Mouse (Mus musculus): ENCODE results near the gene Fmnl1. TPM values are rescaled to one million over a fixed set of nuclear protein-coding genes. Genes with fewer than 3 reads are reported as not detected.

The Fmnl1 gene
- polyA plus RNA-seq, 1 experiment = 1.1 TPM

DNA sequence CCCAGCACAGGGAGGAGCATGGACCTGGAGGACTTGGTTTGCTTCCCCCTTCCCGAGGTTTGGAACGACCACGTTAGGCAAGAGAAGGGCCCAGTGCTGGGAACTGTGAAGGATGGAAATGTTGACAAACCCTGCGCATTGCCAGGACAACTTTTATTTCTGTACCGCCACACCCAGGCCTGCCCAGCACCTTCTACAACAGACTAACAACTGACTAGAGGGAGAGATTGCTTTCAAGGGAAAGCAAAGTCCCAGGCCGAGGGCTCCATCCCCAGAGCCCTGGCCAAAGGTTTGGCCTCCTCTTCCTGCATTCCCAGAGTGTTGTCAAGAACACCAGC is 30.2 kb upstream of the Fmnl1 start:
- H3K4me1 ChIP-seq (ENCODE audit: control insufficient read depth, insufficient read depth, low read length) = peaks cover 15% of the 10 kb centered on the region
- TF ChIP-seq POLR2A (IDR thresholded peaks at IDR 0.05; ENCODE audit: low read depth, low read length) (0 out of 2 replicates have a peak, but pooled peaks have one; percentile 5), CTCF (IDR thresholded peaks at IDR 0.05; ENCODE audit: borderline replicate concordance, insufficient read depth, low read length) (no peak)
- H3K4me3 ChIP-seq (ENCODE audit: insufficient read depth, low read length) = no peak overlapping the region
- H3K27ac ChIP-seq (ENCODE audit: insufficient read depth, low read length) = peak overlapping the region; percentile 84

DNA sequence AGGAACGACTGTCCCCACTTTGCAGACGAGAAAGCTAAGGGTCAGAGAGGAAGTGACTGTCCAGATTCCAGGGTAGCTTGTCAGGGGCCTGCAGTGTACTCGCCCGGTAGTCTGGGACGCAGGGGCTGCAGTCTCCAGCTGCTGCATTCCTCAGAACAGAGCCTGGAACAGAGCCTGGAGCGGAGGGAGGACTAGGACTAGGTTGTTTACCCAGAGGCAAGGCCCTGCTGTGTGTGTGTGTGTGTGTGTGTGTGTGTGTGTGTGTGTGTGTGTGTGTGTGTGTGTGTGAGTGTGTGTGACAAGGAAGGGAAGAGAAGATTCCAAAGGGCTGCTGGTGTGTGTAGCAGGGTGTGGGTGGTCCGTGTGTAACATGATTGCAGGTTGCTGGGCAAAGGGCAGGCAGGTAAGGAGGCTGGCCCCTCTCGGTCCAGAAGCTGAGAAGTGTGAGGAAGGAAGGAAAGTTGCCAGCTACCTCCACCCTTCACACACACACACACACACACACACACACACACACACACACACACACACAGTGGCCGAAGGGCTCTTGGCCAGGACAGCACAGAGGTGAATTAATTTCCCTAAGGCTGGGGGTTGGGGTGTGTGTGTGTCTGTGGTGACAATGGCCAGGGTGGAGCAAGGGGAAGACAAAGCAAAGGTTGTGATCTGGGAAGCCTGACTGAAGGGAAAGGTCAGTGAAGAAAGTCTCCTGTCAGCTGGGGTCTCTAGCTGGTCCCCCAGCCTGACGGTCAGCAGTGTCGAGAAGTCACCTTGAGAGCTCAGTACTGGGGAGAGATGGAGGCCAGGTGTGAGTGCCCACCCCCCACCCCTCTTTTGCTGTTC is 29.6 kb upstream of the Fmnl1 start:
- TF ChIP-seq CTCF (IDR thresholded peaks at IDR 0.05; ENCODE audit: borderline replicate concordance, insufficient read depth, low read length) (no peak), POLR2A (IDR thresholded peaks at IDR 0.05; ENCODE audit: low read depth, low read length) (peak; percentile 42)
- Histone ChIP-seq H3K4me1 (ENCODE audit: control insufficient read depth, insufficient read depth, low read length) (peaks cover 15% of the 10 kb centered on the region), H3K27ac (ENCODE audit: insufficient read depth, low read length) (peak overlapping the region; percentile 84), H3K4me3 (ENCODE audit: insufficient read depth, low read length) (no peak overlapping the region)

DNA sequence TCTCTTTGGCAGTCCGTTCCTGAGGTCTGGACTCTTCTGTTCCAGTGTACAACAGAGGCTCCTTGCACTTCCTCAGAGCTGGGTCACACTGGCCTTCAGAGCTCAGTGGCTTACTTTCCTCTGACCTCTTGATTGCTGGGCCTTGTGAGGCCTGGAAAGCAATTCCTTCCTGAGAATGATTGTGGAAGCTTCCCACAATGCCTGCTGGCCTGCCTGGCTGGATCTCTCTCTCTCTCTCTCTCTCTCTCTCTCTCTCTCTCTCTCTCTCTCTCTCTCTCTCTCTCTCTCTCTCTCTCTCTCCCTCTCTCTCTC is 29.0 kb upstream of the Fmnl1 start:
- no peak overlapping the region for H3K4me3 ChIP-seq (ENCODE audit: insufficient read depth, low read length)
- peaks cover 15% of the 10 kb centered on the region for H3K4me1 ChIP-seq (ENCODE audit: control insufficient read depth, insufficient read depth, low read length)
- TF ChIP-seq POLR2A (IDR thresholded peaks at IDR 0.05; ENCODE audit: low read depth, low read length) (no peak), CTCF (IDR thresholded peaks at IDR 0.05; ENCODE audit: borderline replicate concordance, insufficient read depth, low read length) (no peak)
- peak overlapping the region; percentile 84 for H3K27ac ChIP-seq (ENCODE audit: insufficient read depth, low read length)

DNA sequence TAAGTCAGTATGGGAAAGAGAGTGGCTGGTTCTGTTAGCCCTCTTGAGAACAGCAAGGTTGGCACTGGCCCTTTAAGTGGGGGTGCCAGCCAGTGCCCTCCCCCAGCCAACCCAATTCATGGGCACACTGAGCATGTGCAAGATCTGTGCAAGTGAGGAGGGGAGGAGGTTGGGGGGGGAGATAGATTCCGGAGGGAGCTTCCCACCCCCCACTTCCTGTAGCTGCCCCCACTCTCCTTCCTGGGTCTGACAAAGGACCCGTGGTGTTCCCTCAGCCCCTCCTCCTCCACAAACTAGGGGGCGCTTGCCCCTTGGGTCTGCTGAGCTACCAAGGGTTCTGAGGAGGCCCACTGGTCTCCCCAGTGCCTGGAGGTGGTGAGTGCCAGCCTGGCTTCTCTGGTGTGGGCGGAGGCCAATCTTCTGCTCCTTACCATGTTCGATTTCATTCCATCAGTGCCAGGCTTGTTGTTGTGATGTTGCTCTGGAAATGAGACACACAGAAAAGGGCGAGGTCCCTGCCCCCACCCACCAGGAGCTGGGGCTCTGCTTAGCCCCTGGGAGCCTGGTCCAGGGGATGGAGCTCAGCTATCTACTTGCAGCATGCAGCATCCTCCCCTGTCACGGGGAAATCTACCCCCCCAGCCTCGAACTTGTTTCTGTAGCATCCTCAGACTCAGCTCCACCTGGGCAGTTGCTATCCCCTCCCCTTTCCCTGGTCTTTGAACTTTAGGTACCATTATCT is 28.3 kb upstream of the Fmnl1 start:
- H3K27ac ChIP-seq (ENCODE audit: insufficient read depth, low read length) = no peak overlapping the region
- H3K4me1 ChIP-seq (ENCODE audit: control insufficient read depth, insufficient read depth, low read length) = peaks cover 15% of the 10 kb centered on the region
- TF ChIP-seq CTCF (IDR thresholded peaks at IDR 0.05; ENCODE audit: borderline replicate concordance, insufficient read depth, low read length) (no peak), POLR2A (IDR thresholded peaks at IDR 0.05; ENCODE audit: low read depth, low read length) (peak; percentile 10; the same call in 1 of the 2 replicates)
- H3K4me3 ChIP-seq (ENCODE audit: insufficient read depth, low read length) = no peak overlapping the region

DNA sequence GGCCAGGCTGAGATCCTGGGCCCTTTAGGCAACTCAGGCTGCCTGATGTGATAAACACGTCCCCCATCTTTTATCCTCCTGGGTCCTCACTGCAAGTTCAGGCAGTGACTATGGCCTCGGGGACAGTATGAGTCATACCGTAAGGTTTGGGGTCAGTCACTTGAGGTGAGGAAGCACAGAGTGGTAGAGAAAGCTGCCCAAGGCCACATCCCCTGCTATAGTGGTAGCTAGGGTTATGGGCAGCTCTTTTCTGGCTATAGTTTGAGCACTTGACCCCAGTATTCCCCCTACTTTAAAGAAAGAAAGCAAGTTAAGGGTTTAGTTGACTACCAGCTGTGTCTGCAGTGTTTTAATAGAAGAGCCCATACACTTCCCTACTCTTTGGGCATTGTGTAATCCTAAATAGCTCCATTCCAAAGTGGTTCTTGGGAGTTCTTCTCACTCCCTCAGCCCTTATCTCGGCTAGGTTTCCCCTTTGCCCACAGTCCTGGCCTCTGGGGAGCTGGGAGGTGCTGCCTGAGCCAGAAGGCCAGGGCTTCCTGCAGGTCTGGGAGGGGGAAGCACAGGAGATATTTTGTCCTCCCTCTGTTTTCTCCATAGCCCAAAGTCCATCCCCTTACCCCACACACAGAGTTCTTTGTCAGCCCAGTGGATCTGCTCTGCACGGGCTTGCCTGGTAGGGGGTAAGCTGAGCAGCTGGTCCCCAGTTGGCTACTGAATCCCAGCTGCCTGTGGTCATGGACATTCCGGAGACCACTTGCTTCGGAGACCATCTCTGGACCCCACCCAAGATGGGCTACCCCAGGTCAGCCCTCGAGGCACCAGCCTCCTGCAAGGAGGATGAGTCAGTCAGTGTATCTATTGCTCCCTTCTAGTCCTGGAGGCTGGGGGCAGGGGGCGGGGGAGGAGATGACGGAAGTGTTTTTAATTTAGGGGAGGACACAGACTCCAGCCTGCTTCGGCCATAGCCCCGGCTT is 26.3 kb upstream of the Fmnl1 start:
- Histone ChIP-seq H3K27ac (ENCODE audit: insufficient read depth, low read length) (peak overlapping the region; percentile 38), H3K4me1 (ENCODE audit: control insufficient read depth, insufficient read depth, low read length) (peaks cover 15% of the 10 kb centered on the region), H3K4me3 (ENCODE audit: insufficient read depth, low read length) (no peak overlapping the region)
- no peak for TF ChIP-seq CTCF (IDR thresholded peaks at IDR 0.05; ENCODE audit: borderline replicate concordance, insufficient read depth, low read length)
- no peak for TF ChIP-seq POLR2A (IDR thresholded peaks at IDR 0.05; ENCODE audit: low read depth, low read length)

DNA sequence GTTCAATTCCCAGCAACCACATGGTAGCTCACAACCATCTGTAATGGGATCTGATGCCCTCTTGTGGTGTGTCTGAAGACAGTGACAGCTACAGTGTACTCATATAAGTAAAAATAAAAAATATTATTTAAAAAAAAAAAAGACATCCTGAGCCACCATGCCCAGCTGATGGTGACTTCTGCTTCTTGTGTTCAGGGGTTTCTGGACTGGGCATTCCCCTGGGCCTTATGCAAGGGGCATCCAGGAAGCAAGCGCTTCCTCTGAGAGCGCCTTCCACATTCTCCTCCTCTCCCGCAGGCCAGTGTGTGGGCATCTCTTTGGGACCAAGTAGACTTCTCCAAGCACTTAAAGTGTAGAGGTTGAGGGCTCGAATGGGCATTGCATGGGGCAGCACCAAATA is 24.5 kb upstream of the Fmnl1 start:
- Histone ChIP-seq H3K4me1 (ENCODE audit: control insufficient read depth, insufficient read depth, low read length) (peaks cover 14% of the 10 kb centered on the region), H3K27ac (ENCODE audit: insufficient read depth, low read length) (no peak overlapping the region), H3K4me3 (ENCODE audit: insufficient read depth, low read length) (no peak overlapping the region)
- no peak for TF ChIP-seq POLR2A (IDR thresholded peaks at IDR 0.05; ENCODE audit: low read depth, low read length)
- TF ChIP-seq CTCF (IDR thresholded peaks at IDR 0.05; ENCODE audit: borderline replicate concordance, insufficient read depth, low read length) = no peak

DNA sequence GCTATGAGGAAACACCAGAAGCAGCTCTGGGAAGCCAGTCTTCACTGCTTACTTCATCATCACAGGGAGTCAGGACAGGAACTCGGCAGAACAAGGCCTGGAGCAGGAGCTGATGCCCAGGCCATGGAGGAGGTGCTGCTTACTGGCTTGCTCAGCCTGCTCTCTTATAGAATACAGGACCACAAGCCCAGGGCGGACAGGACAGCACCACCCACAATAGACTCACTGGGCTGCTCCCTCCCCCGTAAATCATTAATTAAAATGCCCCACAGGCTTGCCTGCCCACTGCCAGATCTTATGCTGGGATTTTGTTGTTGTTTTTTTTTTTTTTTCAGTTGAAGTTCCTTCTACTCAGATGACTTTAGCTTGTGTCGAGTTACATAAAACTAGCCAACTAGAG is 23.1 kb upstream of the Fmnl1 start:
- peaks cover 9% of the 10 kb centered on the region for H3K4me1 ChIP-seq (ENCODE audit: control insufficient read depth, insufficient read depth, low read length)
- no peak overlapping the region for H3K4me3 ChIP-seq (ENCODE audit: insufficient read depth, low read length)
- TF ChIP-seq CTCF (IDR thresholded peaks at IDR 0.05; ENCODE audit: borderline replicate concordance, insufficient read depth, low read length) (no peak), POLR2A (IDR thresholded peaks at IDR 0.05; ENCODE audit: low read depth, low read length) (no peak)
- no peak overlapping the region for H3K27ac ChIP-seq (ENCODE audit: insufficient read depth, low read length)

DNA sequence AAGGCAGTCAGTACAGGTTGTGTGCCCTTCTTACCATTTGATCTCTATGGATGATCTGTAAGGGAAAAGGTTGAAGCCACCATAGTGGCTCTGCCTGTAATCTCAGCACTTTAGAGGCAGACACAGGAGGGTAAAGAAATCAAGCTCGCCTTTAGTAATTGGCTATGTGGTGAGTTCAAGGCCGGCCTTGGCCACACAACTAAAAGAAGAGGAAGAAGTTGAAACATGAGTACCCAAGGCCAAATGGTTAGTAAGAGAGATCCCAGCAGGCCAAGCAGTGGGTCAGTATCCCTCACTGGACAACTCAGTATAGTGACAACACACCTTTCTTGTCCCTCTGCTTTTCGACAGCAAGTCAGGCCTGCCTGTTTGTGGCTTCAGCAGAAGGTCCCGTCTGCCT is 21.1 kb upstream of the Fmnl1 start:
- peaks cover 4% of the 10 kb centered on the region for H3K4me1 ChIP-seq (ENCODE audit: control insufficient read depth, insufficient read depth, low read length)
- H3K4me3 ChIP-seq (ENCODE audit: insufficient read depth, low read length) = no peak overlapping the region
- TF ChIP-seq POLR2A (IDR thresholded peaks at IDR 0.05; ENCODE audit: low read depth, low read length) (no peak), CTCF (IDR thresholded peaks at IDR 0.05; ENCODE audit: borderline replicate concordance, insufficient read depth, low read length) (no peak)
- H3K27ac ChIP-seq (ENCODE audit: insufficient read depth, low read length) = no peak overlapping the region

All from embryonic fibroblast, embryonic 13.5 days (primary cell).